Mouse (Mus musculus): ENCODE data around the gene Ndufa6. TPM values are rescaled to one million over a fixed set of nuclear protein-coding genes. Genes with fewer than 3 reads are reported as not detected.
A peak's percentile ranks its signal among the peaks of the same experiment; 100 is the strongest.
"Not testable (repeated sequence)": the region's sequence is repeated elsewhere in the genome, so short reads cannot be mapped to it uniquely, and the experiment has no call there.

Gene Ndufa6
- polyA plus RNA-seq, 1 experiment from 2014 or later = 467 TPM

GRCm38 (mm10) chr15:82374437-82374836, 20.3 kb upstream of the Ndufa6 start:
- 80% methylated on average over 5 of the region's 5 CpGs for WGBS
- H3K9me3 ChIP-seq (ENCODE audit: control insufficient read depth, low read length) = no peaks in the 10 kb centered on the region
- no peak overlapping the region for H3K9ac ChIP-seq (ENCODE audit: low read depth, low read length)
- DNase-seq (ENCODE audit: low spot score) (no peak), ATAC-seq (replicated peaks; ENCODE audit: low FRiP score) (no peak)
- H3K27ac ChIP-seq (ENCODE audit: low read depth, low read length) = no peak overlapping the region
- no peak overlapping the region for H3K4me2 ChIP-seq
- peaks cover under 1% of the 10 kb centered on the region for H3K4me1 ChIP-seq (replicated peaks; ENCODE audit: control insufficient read depth, insufficient read depth, low read length)
- no peaks in the 10 kb centered on the region for H3K27me3 ChIP-seq (replicated peaks; ENCODE audit: control insufficient read depth, insufficient read depth, low read length)
- H3K4me3 ChIP-seq (ENCODE audit: low read depth, low read length) = no peak overlapping the region
- H3K36me3 ChIP-seq (ENCODE audit: control insufficient read depth, insufficient read depth, low read length) = peaks cover 4% of the 10 kb centered on the region; the same call in 1 of the 2 replicates

DNA sequence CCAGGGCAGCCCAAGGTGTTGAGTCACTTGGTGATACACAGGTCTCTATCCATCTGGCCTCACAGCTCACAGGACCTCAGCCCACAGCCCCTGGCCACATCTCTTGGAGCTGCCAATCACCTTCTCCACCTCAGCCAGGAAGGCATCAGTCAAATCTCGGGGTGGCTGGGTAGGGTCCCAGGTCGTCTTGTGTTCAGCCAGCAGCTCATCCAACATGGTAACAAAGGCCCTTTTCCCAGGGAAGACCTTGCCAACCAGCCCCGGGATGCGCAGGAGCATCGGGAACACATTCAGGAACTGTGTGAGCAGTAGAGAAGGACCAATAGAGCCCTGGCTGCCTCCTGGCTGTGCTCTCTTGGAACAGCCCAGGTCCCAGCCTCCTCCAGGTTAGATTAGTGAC, 18.9 kb upstream of the Ndufa6 start:
- Histone ChIP-seq H3K4me3 (ENCODE audit: low read depth, low read length) (no peak overlapping the region), H3K27ac (ENCODE audit: low read depth, low read length) (no peak overlapping the region), H3K4me1 (replicated peaks; ENCODE audit: control insufficient read depth, insufficient read depth, low read length) (no peaks in the 10 kb centered on the region), H3K36me3 (ENCODE audit: control insufficient read depth, insufficient read depth, low read length) (peaks cover 4% of the 10 kb centered on the region; the same call in 1 of the 2 replicates), H3K9me3 (ENCODE audit: control insufficient read depth, low read length) (no peaks in the 10 kb centered on the region), H3K4me2 (no peak overlapping the region), H3K9ac (ENCODE audit: low read depth, low read length) (no peak overlapping the region), H3K27me3 (replicated peaks; ENCODE audit: control insufficient read depth, insufficient read depth, low read length) (no peaks in the 10 kb centered on the region)
- 82% methylated on average over 5 of the region's 5 CpGs for WGBS
- no peak for ATAC-seq (replicated peaks; ENCODE audit: low FRiP score)
- DNase-seq (ENCODE audit: low spot score) = no peak

DNA sequence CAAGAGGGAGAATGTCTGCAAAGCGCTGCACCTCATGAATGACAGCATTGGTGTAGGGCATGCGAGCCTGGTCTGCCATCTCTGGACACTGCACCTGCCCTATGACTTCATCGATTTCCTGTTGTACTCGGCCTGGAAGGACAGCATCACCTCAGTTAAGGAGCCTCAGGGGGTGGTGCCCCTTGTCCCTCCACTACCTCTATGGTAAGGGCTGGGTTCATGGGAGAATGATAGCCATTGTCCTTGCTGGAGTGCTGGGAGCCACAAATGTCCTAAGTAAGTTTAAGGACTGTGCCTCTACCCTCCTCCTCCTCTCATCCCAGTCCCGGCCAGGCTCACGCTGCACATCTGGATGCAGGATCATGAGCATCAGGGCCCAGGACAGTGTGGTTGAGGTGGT, 18.3 kb upstream of the Ndufa6 start:
- H3K36me3 ChIP-seq (ENCODE audit: control insufficient read depth, insufficient read depth, low read length) = peaks cover 4% of the 10 kb centered on the region; the same call in 1 of the 2 replicates
- no peaks in the 10 kb centered on the region for H3K9me3 ChIP-seq (ENCODE audit: control insufficient read depth, low read length)
- 84% methylated on average over 6 of the region's 6 CpGs for WGBS
- H3K4me3 ChIP-seq (ENCODE audit: low read depth, low read length) = no peak overlapping the region
- H3K4me1 ChIP-seq (replicated peaks; ENCODE audit: control insufficient read depth, insufficient read depth, low read length) = no peaks in the 10 kb centered on the region
- no peak overlapping the region for H3K4me2 ChIP-seq
- no peak overlapping the region for H3K9ac ChIP-seq (ENCODE audit: low read depth, low read length)
- no peak overlapping the region for H3K27ac ChIP-seq (ENCODE audit: low read depth, low read length)
- DNase-seq (ENCODE audit: low spot score) = no peak
- no peaks in the 10 kb centered on the region for H3K27me3 ChIP-seq (replicated peaks; ENCODE audit: control insufficient read depth, insufficient read depth, low read length)
- no peak for ATAC-seq (replicated peaks; ENCODE audit: low FRiP score)

DNA sequence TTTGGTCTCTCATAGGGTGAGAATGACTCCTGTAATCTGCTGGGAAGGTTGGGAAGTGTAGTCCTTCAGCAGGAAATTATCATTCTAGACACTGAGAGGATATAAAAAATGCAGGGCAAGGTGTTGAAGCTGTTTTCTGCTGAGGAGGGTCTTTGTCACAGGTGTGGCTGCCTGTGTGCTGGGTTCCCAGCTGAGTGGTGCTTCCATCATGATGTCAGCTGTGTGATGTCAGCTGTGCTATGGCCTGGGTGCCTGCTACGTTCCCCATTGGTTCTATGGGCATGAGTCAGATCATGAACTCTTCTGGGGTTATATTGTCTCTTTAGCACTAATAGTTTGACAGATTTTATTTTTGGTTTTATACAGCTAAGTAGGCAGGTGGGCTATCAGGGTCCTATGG, 14.7 kb upstream of the Ndufa6 start:
- 78% methylated on average over 1 of the region's 1 CpGs for WGBS
- DNase-seq (ENCODE audit: low spot score) = no peak
- no peak overlapping the region for H3K4me2 ChIP-seq
- H3K36me3 ChIP-seq (ENCODE audit: control insufficient read depth, insufficient read depth, low read length) = peaks cover 4% of the 10 kb centered on the region; the same call in 1 of the 2 replicates
- no peak overlapping the region for H3K4me3 ChIP-seq (ENCODE audit: low read depth, low read length)
- no peak overlapping the region for H3K9ac ChIP-seq (ENCODE audit: low read depth, low read length)
- no peaks in the 10 kb centered on the region for H3K9me3 ChIP-seq (ENCODE audit: control insufficient read depth, low read length)
- no peaks in the 10 kb centered on the region for H3K27me3 ChIP-seq (replicated peaks; ENCODE audit: control insufficient read depth, insufficient read depth, low read length)
- H3K27ac ChIP-seq (ENCODE audit: low read depth, low read length) = no peak overlapping the region
- ATAC-seq (replicated peaks; ENCODE audit: low FRiP score) = no peak
- no peaks in the 10 kb centered on the region for H3K4me1 ChIP-seq (replicated peaks; ENCODE audit: control insufficient read depth, insufficient read depth, low read length)

GRCm38 (mm10) chr15:82368146-82368545, 14.0 kb upstream of the Ndufa6 start:
- DNase-seq (ENCODE audit: low spot score) = no peak
- WGBS = 84% methylated on average over 4 of the region's 4 CpGs
- no peak for ATAC-seq (replicated peaks; ENCODE audit: low FRiP score)

DNA sequence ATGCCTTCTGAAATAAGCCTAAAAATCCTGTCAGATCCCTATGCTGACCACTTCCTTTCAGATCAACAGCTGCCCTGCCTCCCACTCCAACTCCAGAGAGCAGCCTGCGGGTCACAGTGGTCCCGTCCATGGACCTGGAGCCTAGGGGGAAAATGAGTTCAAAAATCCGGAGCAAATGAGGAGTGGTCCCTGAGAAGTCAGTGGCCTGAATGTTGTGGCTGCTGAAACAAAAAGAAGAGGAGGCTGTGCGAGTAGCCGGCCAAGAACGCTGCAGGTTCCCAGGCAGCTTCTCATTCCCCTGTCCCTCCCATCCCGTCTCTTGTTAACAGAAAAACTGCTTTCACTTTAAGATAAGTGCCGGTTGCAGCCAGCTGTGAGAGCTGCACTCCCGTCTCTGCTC, 10.4 kb upstream of the Ndufa6 start:
- H3K27ac ChIP-seq (ENCODE audit: low read depth, low read length); ATAC-seq (replicated peaks; ENCODE audit: low FRiP score); H3K36me3 ChIP-seq (ENCODE audit: control insufficient read depth, insufficient read depth, low read length); H3K9me3 ChIP-seq (ENCODE audit: control insufficient read depth, low read length); DNase-seq (ENCODE audit: low spot score); H3K4me3 ChIP-seq (ENCODE audit: low read depth, low read length); H3K4me1 ChIP-seq (replicated peaks; ENCODE audit: control insufficient read depth, insufficient read depth, low read length); H3K27me3 ChIP-seq (replicated peaks; ENCODE audit: control insufficient read depth, insufficient read depth, low read length); H3K9ac ChIP-seq (ENCODE audit: low read depth, low read length): not testable (repeated sequence)
- H3K4me2 ChIP-seq = peak overlapping the region; percentile 42
- WGBS = 8% methylated on average over 6 of the region's 9 CpGs

More at GRCm38 (mm10) chr15:82368146-82368545, 14.0 kb upstream of the Ndufa6 start:
- Histone ChIP-seq H3K4me3 (ENCODE audit: low read depth, low read length) (no peak overlapping the region), H3K4me2 (no peak overlapping the region), H3K36me3 (ENCODE audit: control insufficient read depth, insufficient read depth, low read length) (no peaks in the 10 kb centered on the region), H3K27ac (ENCODE audit: low read depth, low read length) (no peak overlapping the region), H3K4me1 (replicated peaks; ENCODE audit: control insufficient read depth, insufficient read depth, low read length) (no peaks in the 10 kb centered on the region), H3K9me3 (ENCODE audit: control insufficient read depth, low read length) (no peaks in the 10 kb centered on the region), H3K9ac (ENCODE audit: low read depth, low read length) (no peak overlapping the region), H3K27me3 (replicated peaks; ENCODE audit: control insufficient read depth, insufficient read depth, low read length) (no peaks in the 10 kb centered on the region)

- not testable (repeated sequence) for H3K27me3 ChIP-seq (replicated peaks; ENCODE audit: control insufficient read depth, insufficient read depth, low read length); DNase-seq (ENCODE audit: low spot score); H3K4me3 ChIP-seq (ENCODE audit: low read depth, low read length); ATAC-seq (replicated peaks; ENCODE audit: low FRiP score); H3K4me2 ChIP-seq; H3K4me1 ChIP-seq (replicated peaks; ENCODE audit: control insufficient read depth, insufficient read depth, low read length); H3K27ac ChIP-seq (ENCODE audit: low read depth, low read length); H3K9me3 ChIP-seq (ENCODE audit: control insufficient read depth, low read length); H3K9ac ChIP-seq (ENCODE audit: low read depth, low read length); H3K36me3 ChIP-seq (ENCODE audit: control insufficient read depth, insufficient read depth, low read length)
- WGBS = 30% methylated on average over 7 of the region's 12 CpGs
These were observed 9.7 kb upstream of the Ndufa6 start for GRCm38 (mm10) chr15:82363801-82364200.

- 92% methylated on average over 3 of the region's 4 CpGs for WGBS
- DNase-seq (ENCODE audit: low spot score) (peak; percentile 26), ATAC-seq (replicated peaks; ENCODE audit: low FRiP score) (no peak)
- Histone ChIP-seq H3K27ac (ENCODE audit: low read depth, low read length) (no peak overlapping the region), H3K4me2 (no peak overlapping the region), H3K4me3 (ENCODE audit: low read depth, low read length) (no peak overlapping the region), H3K9ac (ENCODE audit: low read depth, low read length) (no peak overlapping the region), H3K4me1 (replicated peaks; ENCODE audit: control insufficient read depth, insufficient read depth, low read length) (peaks cover 8% of the 10 kb centered on the region), H3K36me3 (ENCODE audit: control insufficient read depth, insufficient read depth, low read length) (no peaks in the 10 kb centered on the region), H3K9me3 (ENCODE audit: control insufficient read depth, low read length) (no peaks in the 10 kb centered on the region), H3K27me3 (replicated peaks; ENCODE audit: control insufficient read depth, insufficient read depth, low read length) (no peaks in the 10 kb centered on the region)
These were observed 8.1 kb upstream of the Ndufa6 start for GRCm38 (mm10) chr15:82362234-82362633.

DNA sequence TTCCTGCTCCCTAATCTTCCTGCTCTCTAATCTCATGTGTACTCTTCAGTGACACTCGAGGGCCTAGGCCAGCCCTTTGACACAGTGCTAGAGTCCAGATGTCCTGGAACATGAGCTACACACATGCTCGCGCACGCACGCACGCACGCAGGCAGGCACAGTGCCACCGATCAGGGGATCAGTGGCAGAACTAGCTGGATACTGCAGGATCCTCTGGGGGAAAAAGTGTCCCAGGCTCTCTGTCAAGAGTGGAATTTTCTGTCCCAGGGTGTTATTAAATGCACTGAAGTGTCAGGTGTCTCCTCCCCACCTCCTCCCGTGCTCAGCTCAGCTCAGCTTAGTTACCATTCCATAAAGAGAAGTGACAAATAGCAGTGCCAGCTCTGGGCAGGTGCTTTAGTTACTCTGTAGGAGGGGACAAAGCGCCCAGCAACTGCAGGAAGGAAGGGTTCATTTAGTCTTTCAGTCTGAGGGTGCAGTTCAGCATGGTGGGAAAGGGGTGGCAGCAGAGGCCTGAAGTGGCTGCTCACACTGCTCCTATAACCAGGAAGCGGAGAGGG, 7.4 kb upstream of the Ndufa6 start:
- DNase-seq (ENCODE audit: low spot score) (no peak), ATAC-seq (replicated peaks; ENCODE audit: low FRiP score) (no peak)
- Histone ChIP-seq H3K4me2 (no peak overlapping the region), H3K27ac (ENCODE audit: low read depth, low read length) (peak overlapping the region; percentile 48), H3K4me3 (ENCODE audit: low read depth, low read length) (no peak overlapping the region), H3K36me3 (ENCODE audit: control insufficient read depth, insufficient read depth, low read length) (no peaks in the 10 kb centered on the region), H3K4me1 (replicated peaks; ENCODE audit: control insufficient read depth, insufficient read depth, low read length) (peaks cover 8% of the 10 kb centered on the region), H3K9ac (ENCODE audit: low read depth, low read length) (no peak overlapping the region), H3K27me3 (replicated peaks; ENCODE audit: control insufficient read depth, insufficient read depth, low read length) (no peaks in the 10 kb centered on the region), H3K9me3 (ENCODE audit: control insufficient read depth, low read length) (no peaks in the 10 kb centered on the region)
- WGBS = 74% methylated on average over 11 of the region's 11 CpGs

Measured in liver, embryonic 11.5 days (tissue).